Mouse (Mus musculus) intestine, postnatal 0 days (tissue): Measurements from ENCODE around the gene Prss32. TPM values are rescaled to one million over a fixed set of nuclear protein-coding genes. Genes with fewer than 3 reads are reported as not detected.

Experiments
- ATAC-seq: fragments of 200-750 bp; cut with Nextera tagmentation; 2 replicates; pipeline ENCODE4 v1.8.0; 2017; ENCODE audit warnings: mild to moderate bottlenecking, moderate TSS enrichment, moderate library complexity
- H3K27ac ChIP-seq: fragments of 300-500 bp; sonication (generic); 2 replicates; pipeline ENCODE4 v1.5.1; 2014; ENCODE audit warnings: mild to moderate bottlenecking, low read depth, low read length, moderate library complexity
- H3K27me3 ChIP-seq: fragments of 300-500 bp; sonication (generic); replicated peaks from 2 replicates; pipeline ENCODE4 v1.6.1; 2014; ENCODE audit warnings: low read length, mixed read lengths; ENCODE audit not compliant: control insufficient read depth, insufficient read depth
- H3K36me3 ChIP-seq: fragments of 300-500 bp; sonication (generic); 2 replicates; pipeline ENCODE4 v1.6.1; 2014; ENCODE audit warnings: mild to moderate bottlenecking, moderate library complexity; ENCODE audit not compliant: control insufficient read depth, insufficient read depth
- H3K4me1 ChIP-seq: fragments of 300-500 bp; sonication (generic); replicated peaks from 2 replicates; pipeline ENCODE4 v1.6.1; 2014; ENCODE audit warnings: antibody characterized with exemption, low read length, mixed read lengths; ENCODE audit not compliant: control insufficient read depth, insufficient read depth
- H3K4me2 ChIP-seq: fragments of 300-500 bp; sonication (generic); replicated peaks from 2 replicates; pipeline ENCODE4 v1.6.1; 2014; ENCODE audit warnings: low read depth, mild to moderate bottlenecking, moderate library complexity
- H3K4me3 ChIP-seq: fragments of 300-500 bp; sonication (generic); 2 replicates; pipeline ENCODE4 v1.5.1; 2014; ENCODE audit warnings: low read depth, low read length
- H3K9ac ChIP-seq: fragments of 300-500 bp; sonication (generic); 2 replicates; pipeline ENCODE4 v1.6.1; 2014; ENCODE audit warnings: mild to moderate bottlenecking, low read depth, low read length
- H3K9me3 ChIP-seq: fragments of 300-500 bp; sonication (generic); 2 replicates; pipeline ENCODE4 v1.6.1; 2016; ENCODE audit warnings: mixed run types; ENCODE audit not compliant: control insufficient read depth
- CTCF ChIP-seq: sonication (generic); IDR thresholded peaks from 2 replicates; pipeline ENCODE4 v1.5.1; 2016; ENCODE audit warnings: low read depth, mild to moderate bottlenecking, control low read depth, antibody characterized with exemption, moderate library complexity
- WGBS: fragments of 180-500 bp; shearing (Covaris S2); extraction: QIAGEN DNeasy Blood & Tissue Kit; methylation state at CpG from one replicate; pipeline ENCODE4 v1.1.7; 2014; 5-methylcytosine and 5-hydroxymethylcytosine counted together
- polyA plus RNA-seq: library from polyadenylated mRNA; unstranded; fragments of >200 nt; fragmentation: Nextera tagmentation; extraction: Ambion mirVana; gene quantifications from 2 replicates; pipeline ENCODE4 v1.2.1, GENCODE M21; 2015

The Prss32 gene
- polyA plus RNA-seq, result 16.2 and 23.1 TPM in 2 replicates

DNA sequence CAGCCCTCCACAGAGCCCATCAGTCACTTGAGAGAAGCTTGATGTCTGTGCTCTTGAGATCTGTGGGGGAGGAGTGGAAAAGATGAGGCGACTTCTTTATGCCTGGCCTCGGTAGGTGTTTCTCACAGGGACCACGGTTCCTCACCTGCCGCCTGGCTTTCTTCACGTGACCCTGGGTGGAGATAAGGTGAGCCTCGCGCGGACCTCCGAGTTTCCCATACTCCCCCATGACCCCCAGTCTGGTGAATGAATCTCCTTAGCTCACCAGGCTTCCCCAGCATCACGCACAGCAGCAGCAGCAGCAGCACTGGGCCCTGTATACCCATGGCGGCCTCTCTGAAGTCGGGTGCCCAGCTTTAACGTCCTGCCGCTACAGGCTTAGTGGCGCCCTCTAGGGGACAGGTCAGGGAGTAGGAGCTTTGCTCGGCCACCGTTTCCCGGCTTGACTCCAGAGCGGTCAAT lies at the start of gene Prss32, which contains the start of gene Prss41:
TSS of gene Prss32 (plus strand) at position 44 of the 462 bp plus-strand sequence.
TSS of gene Prss41 (minus strand) at position 361 of the 462 bp plus-strand sequence.
- Histone ChIP-seq H3K36me3 (no peaks in the 10 kb centered on the region), H3K9me3 (no peaks in the 10 kb centered on the region), H3K27me3 (no peaks in the 10 kb centered on the region), H3K9ac (no peak within 1 kb of the TSS), H3K4me3 (peak within 1 kb of the TSS; percentile 23; the same call in 1 of the 2 replicates), H3K4me2 (peak within 1 kb of the TSS; percentile 43), H3K27ac (no peak within 1 kb of the TSS), H3K4me1 (no peaks in the 10 kb centered on the region)
- WGBS, result 15% methylated on average over 19 of the region's 19 CpGs
- peak; percentile 87 for TF ChIP-seq CTCF
- ATAC-seq, result peak; percentile 55

DNA sequence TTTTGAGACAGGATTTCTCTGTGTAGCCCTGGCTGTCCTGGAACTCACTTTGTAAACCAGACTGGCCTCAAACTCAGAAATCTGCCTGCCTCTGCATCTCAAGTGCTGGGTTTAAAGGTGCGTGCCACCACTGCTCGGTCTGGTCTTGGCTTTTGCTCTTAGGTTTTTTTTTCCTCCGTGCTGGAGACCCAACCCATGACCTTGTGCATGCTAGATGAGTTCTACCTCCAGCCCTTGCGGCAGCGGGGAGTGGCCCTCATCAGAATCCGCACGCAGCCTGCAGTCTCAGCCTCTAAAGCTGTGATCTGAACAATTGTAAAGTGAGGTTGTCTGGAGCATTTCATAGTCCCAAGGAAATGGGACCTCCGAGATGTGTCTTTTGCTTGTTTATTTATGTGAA lies 48.3 kb upstream of the Prss32 start:
- Histone ChIP-seq H3K27ac (no peak overlapping the region), H3K27me3 (no peaks in the 10 kb centered on the region), H3K4me3 (no peak overlapping the region), H3K4me2 (no peak overlapping the region), H3K9ac (no peak overlapping the region), H3K9me3 (no peaks in the 10 kb centered on the region), H3K4me1 (peaks cover 4% of the 10 kb centered on the region; the same call in 1 of the 2 replicates), H3K36me3 (no peaks in the 10 kb centered on the region)
- WGBS, result 93% methylated on average over 8 of the region's 8 CpGs
- no peak for TF ChIP-seq CTCF
- ATAC-seq, result no peak

DNA sequence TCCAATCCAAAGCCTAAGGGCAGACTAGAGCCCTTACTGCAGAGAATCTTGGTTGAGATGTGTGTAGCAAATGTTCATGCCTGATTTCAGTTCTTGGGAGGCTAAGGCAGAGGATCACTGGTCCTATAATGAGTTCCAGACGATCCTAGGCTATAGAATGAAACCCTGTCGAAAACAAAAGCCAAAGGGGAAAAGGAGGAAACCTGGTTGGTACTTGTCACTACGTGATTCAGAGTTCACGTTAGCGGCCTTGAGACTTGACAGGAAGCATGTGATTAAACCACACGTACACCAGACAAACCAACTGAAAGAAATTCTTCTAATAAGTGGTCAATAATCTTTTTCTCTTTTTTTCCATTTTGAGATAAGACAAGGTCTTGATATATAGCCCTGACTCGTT lies 46.3 kb upstream of the Prss32 start:
- ATAC-seq, result no peak
- TF ChIP-seq CTCF, result no peak
- Histone ChIP-seq H3K9ac (no peak overlapping the region), H3K27ac (no peak overlapping the region), H3K4me1 (no peaks in the 10 kb centered on the region), H3K36me3 (no peaks in the 10 kb centered on the region), H3K9me3 (no peaks in the 10 kb centered on the region), H3K27me3 (no peaks in the 10 kb centered on the region), H3K4me3 (no peak overlapping the region), H3K4me2 (no peak overlapping the region)
- 70% methylated on average over 7 of the region's 7 CpGs for WGBS

- WGBS, result 95% methylated on average over 10 of the region's 10 CpGs
- no peak overlapping the region for H3K4me3 ChIP-seq
- no peak for TF ChIP-seq CTCF
- H3K4me2 ChIP-seq, result no peak overlapping the region
- no peak overlapping the region for H3K9ac ChIP-seq
- H3K36me3 ChIP-seq, result no peaks in the 10 kb centered on the region
- H3K27ac ChIP-seq, result no peak overlapping the region
- H3K27me3 ChIP-seq, result no peaks in the 10 kb centered on the region
- ATAC-seq, result no peak
- 0 out of 2 replicates have a peak, but pooled peaks cover 6% of the 10 kb centered on the region for H3K4me1 ChIP-seq
- no peaks in the 10 kb centered on the region for H3K9me3 ChIP-seq
Measured at GRCm38 (mm10) chr17:23801627-23802026, 42.0 kb upstream of the Prss32 start.

GRCm38 (mm10) chr17:23802746-23803365 lies 40.8 kb upstream of the Prss32 start:
- TF ChIP-seq CTCF, result 0 out of 2 replicates have a peak, but pooled peaks have one; percentile 6

GRCm38 (mm10) chr17:23803366-23804041 lies 40.2 kb upstream of the Prss32 start:
- 1% methylated on average over 56 of the region's 83 CpGs for WGBS
- peaks cover 6% of the 10 kb centered on the region; the same call in 1 of the 2 replicates for H3K4me1 ChIP-seq
- peak overlapping the region; percentile 93 for H3K4me3 ChIP-seq
- peak overlapping the region; percentile 78 for H3K4me2 ChIP-seq
- H3K9me3 ChIP-seq, result no peaks in the 10 kb centered on the region
- TF ChIP-seq CTCF, result no peak
- H3K9ac ChIP-seq, result peak overlapping the region; percentile 93
- ATAC-seq, result peak; percentile 58
- H3K27ac ChIP-seq, result peak overlapping the region; percentile 97
- no peaks in the 10 kb centered on the region for H3K27me3 ChIP-seq
- peaks cover 7% of the 10 kb centered on the region for H3K36me3 ChIP-seq

More at GRCm38 (mm10) chr17:23802746-23803365, 40.8 kb upstream of the Prss32 start:
- Histone ChIP-seq H3K36me3 (peaks cover 7% of the 10 kb centered on the region), H3K27me3 (no peaks in the 10 kb centered on the region), H3K9me3 (no peaks in the 10 kb centered on the region), H3K9ac (peak overlapping the region; percentile 93), H3K4me1 (peaks cover 6% of the 10 kb centered on the region; the same call in 1 of the 2 replicates), H3K4me2 (peak overlapping the region; percentile 78), H3K4me3 (peak overlapping the region; percentile 93), H3K27ac (peak overlapping the region; percentile 97)
- peak; percentile 98 for ATAC-seq
- under 1% methylated on average over 52 of the region's 60 CpGs for WGBS
